Mouse (Mus musculus): Measurements from ENCODE around the gene Inka2.

GRCm38 (mm10) chr3:105675932-105676331 is 28.5 kb upstream of the Inka2 start:
- TF ChIP-seq MAFK (IDR thresholded peaks at IDR 0.05; ENCODE audit: insufficient read depth, low read depth, low read length) (no peak), CHD2 (IDR thresholded peaks at IDR 0.05; ENCODE audit: low read depth, low read length) (no peak)

Data from ES-E14 (cell line).